Mouse (Mus musculus): ENCODE data around the gene Sall4. TPM values are rescaled to one million over a fixed set of nuclear protein-coding genes. Genes with fewer than 3 reads are reported as not detected.
A peak's percentile ranks its signal among the peaks of the same experiment; 100 is the strongest.

Gene Sall4
- polyA plus RNA-seq, 1 experiment from 2014 or later, result 3.1 TPM

DNA sequence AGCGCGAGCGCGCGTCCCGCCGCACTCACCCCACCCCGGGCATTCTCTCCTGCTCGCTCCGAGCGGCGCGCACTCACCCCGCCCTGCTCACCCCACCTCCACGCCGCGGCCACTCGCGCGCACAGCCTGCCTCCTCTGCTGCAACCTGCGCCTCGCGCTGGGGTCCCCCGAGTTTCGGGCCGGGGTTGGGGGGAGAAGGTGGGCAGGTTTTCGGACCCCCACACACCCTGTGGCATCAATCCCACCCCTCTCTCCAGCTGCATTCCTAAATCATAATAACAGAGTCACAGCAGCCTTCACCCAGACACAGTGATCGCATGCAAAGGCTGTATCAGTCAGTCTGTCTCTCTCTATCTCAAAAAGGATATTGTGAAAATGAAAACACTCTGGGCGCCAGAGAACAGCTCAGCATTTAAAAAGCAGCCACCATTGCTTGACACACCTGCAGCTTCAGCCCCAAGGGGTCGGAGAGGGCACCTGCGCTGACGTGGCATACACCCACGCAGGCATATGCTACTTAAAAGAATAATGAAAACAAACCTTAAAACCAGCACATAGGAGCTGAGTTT is 25.6 kb downstream of the Sall4 start, which contains the start of gene Atp9a:
TSS of gene Atp9a (minus strand) at position 351 of the 569 bp plus-strand sequence.
- Histone ChIP-seq H3K9ac (replicated peaks) (peak within 1 kb of the TSS; percentile 68), H3K4me3 (ENCODE audit: low read depth, low read length) (peak within 1 kb of the TSS; percentile 66), H3K27ac (ENCODE audit: low read depth) (peak within 1 kb of the TSS; percentile 82), H3K36me3 (replicated peaks; ENCODE audit: insufficient read depth, low read length) (no peaks in the 10 kb centered on the region), H3K9me3 (ENCODE audit: low read length) (no peaks in the 10 kb centered on the region), H3K4me2 (ENCODE audit: low read depth, low read length) (peak within 1 kb of the TSS; percentile 74), H3K27me3 (ENCODE audit: insufficient read depth, low read length) (peaks cover 11% of the 10 kb centered on the region; the same call in 1 of the 2 replicates), H3K4me1 (ENCODE audit: insufficient read depth) (no peaks in the 10 kb centered on the region)
- TF ChIP-seq CTCF (IDR thresholded peaks at IDR 0.05; ENCODE audit: low read depth), result no peak
- no peak for TF ChIP-seq EP300 (IDR thresholded peaks at IDR 0.05; ENCODE audit: low read depth)
- peak; percentile 39 for ATAC-seq
- 15% methylated on average over 18 of the region's 33 CpGs for WGBS (ENCODE audit: insufficient replicate concordance)
- peak; percentile 55 for DNase-seq

DNA sequence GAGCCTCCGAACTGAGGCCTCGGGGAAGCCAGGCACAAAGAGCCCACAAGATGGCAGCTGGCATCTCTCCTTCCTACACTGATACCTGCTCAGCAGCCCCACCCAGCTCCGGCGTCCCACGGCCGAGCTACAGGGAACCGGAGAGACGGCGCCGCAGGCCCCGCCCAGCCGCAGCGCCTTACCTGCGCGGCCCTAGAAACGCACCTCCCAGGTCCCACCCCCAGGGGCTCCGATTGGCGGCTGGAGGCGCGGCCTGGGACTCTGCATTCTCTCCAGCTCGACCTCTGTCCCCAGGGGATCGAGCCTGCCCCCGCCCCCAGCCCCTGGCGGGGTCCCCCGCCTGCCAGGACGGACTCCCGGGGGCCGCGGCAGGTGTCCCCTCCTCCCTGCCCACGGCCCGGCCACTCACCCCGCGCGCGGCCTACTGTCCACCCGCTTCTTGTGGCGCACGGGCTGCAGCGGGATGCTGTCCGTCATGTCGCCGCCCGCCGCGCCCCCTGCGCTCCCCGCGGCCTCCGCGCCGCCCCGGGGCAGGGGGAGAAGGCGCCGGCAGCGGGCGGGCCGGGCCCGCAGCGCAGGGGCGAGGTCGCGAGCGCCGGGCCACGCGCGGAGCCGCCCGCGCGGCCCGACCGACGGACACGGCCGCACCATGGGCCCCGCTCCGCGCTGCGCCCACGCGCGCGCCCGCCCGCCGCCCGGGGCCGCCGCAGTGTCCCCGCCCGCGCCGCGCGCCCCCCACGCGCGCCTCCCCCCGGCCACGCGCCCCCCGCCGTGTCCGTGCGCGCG is 26.3 kb downstream of the Sall4 start:
- Histone ChIP-seq H3K4me3 (ENCODE audit: low read depth, low read length) (peak overlapping the region; percentile 66), H3K4me1 (ENCODE audit: insufficient read depth) (no peaks in the 10 kb centered on the region), H3K4me2 (ENCODE audit: low read depth, low read length) (peak overlapping the region; percentile 74), H3K27me3 (ENCODE audit: insufficient read depth, low read length) (peaks cover 11% of the 10 kb centered on the region; the same call in 1 of the 2 replicates), H3K9me3 (ENCODE audit: low read length) (no peaks in the 10 kb centered on the region), H3K36me3 (replicated peaks; ENCODE audit: insufficient read depth, low read length) (no peaks in the 10 kb centered on the region), H3K9ac (replicated peaks) (peak overlapping the region; percentile 68), H3K27ac (ENCODE audit: low read depth) (peak overlapping the region; percentile 82)
- DNase-seq (peak; percentile 80), ATAC-seq (peak; percentile 94)
- TF ChIP-seq EP300 (IDR thresholded peaks at IDR 0.05; ENCODE audit: low read depth), result no peak
- peak; percentile 21; the same call in 1 of the 2 replicates for TF ChIP-seq CTCF (IDR thresholded peaks at IDR 0.05; ENCODE audit: low read depth)
- 0% methylated on average over 24 of the region's 108 CpGs for WGBS (ENCODE audit: insufficient replicate concordance)

DNA sequence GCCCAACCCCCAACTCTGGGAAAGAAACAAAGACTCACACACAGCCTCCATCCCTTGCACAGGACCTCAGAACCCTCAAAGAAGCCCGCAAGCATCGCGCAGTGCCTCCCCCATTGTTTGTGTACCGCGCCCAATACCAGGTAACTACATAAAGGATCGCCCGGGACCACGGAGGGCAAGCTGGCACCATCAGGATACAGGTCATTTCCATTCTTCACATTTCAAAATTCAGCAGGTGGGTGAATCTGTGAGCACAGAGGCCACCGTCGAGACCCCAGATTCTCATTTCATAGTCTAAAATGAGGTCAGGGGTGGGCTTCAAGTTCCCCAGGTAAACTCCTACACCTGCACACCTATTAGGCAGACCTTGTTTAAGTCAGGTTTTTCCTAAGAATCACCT is 27.2 kb downstream of the Sall4 start:
- DNase-seq (no peak), ATAC-seq (no peak)
- Histone ChIP-seq H3K9me3 (ENCODE audit: low read length) (no peaks in the 10 kb centered on the region), H3K4me1 (ENCODE audit: insufficient read depth) (no peaks in the 10 kb centered on the region), H3K36me3 (replicated peaks; ENCODE audit: insufficient read depth, low read length) (no peaks in the 10 kb centered on the region), H3K27me3 (ENCODE audit: insufficient read depth, low read length) (peaks cover 11% of the 10 kb centered on the region; the same call in 1 of the 2 replicates), H3K4me2 (ENCODE audit: low read depth, low read length) (peak overlapping the region; percentile 74; the same call in 1 of the 2 replicates), H3K9ac (replicated peaks) (no peak overlapping the region), H3K27ac (ENCODE audit: low read depth) (no peak overlapping the region), H3K4me3 (ENCODE audit: low read depth, low read length) (no peak overlapping the region)
- WGBS (ENCODE audit: insufficient replicate concordance), result 81% methylated on average over 10 of the region's 10 CpGs
- TF ChIP-seq CTCF (IDR thresholded peaks at IDR 0.05; ENCODE audit: low read depth) (no peak), EP300 (IDR thresholded peaks at IDR 0.05; ENCODE audit: low read depth) (no peak)

DNA sequence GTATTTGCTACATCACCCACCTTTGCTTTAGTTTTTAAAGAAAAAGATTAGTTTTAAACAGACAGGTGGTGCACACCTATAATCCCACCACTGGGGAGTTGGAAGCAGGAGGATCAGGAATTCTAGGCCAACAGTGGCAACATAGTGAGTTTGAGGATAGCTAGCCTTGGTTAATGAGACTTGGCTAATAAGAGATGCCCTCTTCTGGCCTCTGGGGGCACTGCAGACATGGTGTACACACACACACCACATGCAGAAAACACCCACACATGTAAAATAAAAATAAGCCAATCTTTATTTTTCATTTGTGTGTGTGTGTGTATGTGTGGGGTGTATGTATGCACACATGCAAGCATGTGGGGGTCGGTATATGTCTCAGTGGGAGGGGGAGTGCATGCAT is 28.9 kb downstream of the Sall4 start:
- H3K4me3 ChIP-seq (ENCODE audit: low read depth, low read length), result no peak overlapping the region

DNA sequence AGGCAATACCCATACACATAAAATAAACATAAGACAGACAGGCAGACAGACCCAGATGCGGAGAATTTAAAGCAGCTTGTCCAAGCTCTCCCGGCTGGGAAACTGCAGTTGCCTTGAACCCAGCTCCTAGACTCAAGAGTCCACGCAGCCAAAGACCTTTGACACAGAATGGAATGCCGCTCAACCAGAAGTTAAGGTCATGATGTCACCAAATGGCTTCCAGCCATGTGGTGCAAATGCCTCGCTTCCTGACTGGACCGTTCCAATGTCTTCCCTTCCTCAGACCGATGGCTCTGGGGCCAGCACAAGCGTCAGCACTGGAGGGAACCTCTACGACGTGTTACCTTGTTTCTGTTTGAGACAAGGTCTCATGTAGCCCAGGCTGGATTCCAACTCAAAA is 29.9 kb downstream of the Sall4 start:
- H3K9me3 ChIP-seq (ENCODE audit: low read length), result no peaks in the 10 kb centered on the region
- no peak overlapping the region for H3K4me2 ChIP-seq (ENCODE audit: low read depth, low read length)
- no peaks in the 10 kb centered on the region for H3K36me3 ChIP-seq (replicated peaks; ENCODE audit: insufficient read depth, low read length)
- no peak for DNase-seq
- peaks cover 11% of the 10 kb centered on the region; the same call in 1 of the 2 replicates for H3K27me3 ChIP-seq (ENCODE audit: insufficient read depth, low read length)
- H3K27ac ChIP-seq (ENCODE audit: low read depth), result no peak overlapping the region
- ATAC-seq, result no peak
- TF ChIP-seq EP300 (IDR thresholded peaks at IDR 0.05; ENCODE audit: low read depth), result no peak
- no peak for TF ChIP-seq CTCF (IDR thresholded peaks at IDR 0.05; ENCODE audit: low read depth)
- no peak overlapping the region for H3K9ac ChIP-seq (replicated peaks)
- no peaks in the 10 kb centered on the region for H3K4me1 ChIP-seq (ENCODE audit: insufficient read depth)
- H3K4me3 ChIP-seq (ENCODE audit: low read depth, low read length), result no peak overlapping the region
- WGBS (ENCODE audit: insufficient replicate concordance), result 70% methylated on average over 10 of the region's 10 CpGs

More for the DNA sequence above, 28.9 kb downstream of the Sall4 start:
- no peak overlapping the region for H3K4me2 ChIP-seq (ENCODE audit: low read depth, low read length)
- H3K27me3 ChIP-seq (ENCODE audit: insufficient read depth, low read length), result peaks cover 11% of the 10 kb centered on the region; the same call in 1 of the 2 replicates
- 76% methylated on average over 1 of the region's 1 CpGs for WGBS (ENCODE audit: insufficient replicate concordance)
- peak; percentile 14; the same call in 1 of the 2 replicates for TF ChIP-seq CTCF (IDR thresholded peaks at IDR 0.05; ENCODE audit: low read depth)
- TF ChIP-seq EP300 (IDR thresholded peaks at IDR 0.05; ENCODE audit: low read depth), result no peak
- ATAC-seq (no peak), DNase-seq (no peak)
- H3K4me1 ChIP-seq (ENCODE audit: insufficient read depth), result no peaks in the 10 kb centered on the region
- no peaks in the 10 kb centered on the region for H3K36me3 ChIP-seq (replicated peaks; ENCODE audit: insufficient read depth, low read length)
- no peak overlapping the region for H3K27ac ChIP-seq (ENCODE audit: low read depth)
- no peak overlapping the region for H3K9ac ChIP-seq (replicated peaks)
- no peaks in the 10 kb centered on the region for H3K9me3 ChIP-seq (ENCODE audit: low read length)

DNA sequence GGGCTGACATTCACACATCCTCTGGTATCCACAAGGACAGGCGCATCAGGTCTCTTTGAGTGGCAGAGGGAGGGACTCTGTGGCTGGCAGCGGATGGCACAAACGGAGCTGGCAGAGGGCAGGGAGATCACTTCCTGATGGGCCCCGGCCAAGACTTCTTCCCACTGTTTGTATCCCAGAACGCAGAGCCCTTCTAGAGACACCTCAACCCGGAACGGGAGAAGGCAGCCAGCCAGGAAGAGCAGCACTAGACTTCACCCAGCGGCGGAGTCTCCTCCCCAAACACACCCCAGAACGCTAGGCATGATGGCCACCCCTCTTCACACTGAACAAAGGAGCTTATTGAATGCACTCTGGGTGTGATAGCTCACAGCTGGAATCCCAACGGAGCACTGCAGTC is 33.7 kb downstream of the Sall4 start:
- DNase-seq, result no peak

More for the DNA sequence above, 33.7 kb downstream of the Sall4 start:
- no peak for ATAC-seq
- no peaks in the 10 kb centered on the region for H3K4me1 ChIP-seq (ENCODE audit: insufficient read depth)
- no peaks in the 10 kb centered on the region for H3K27me3 ChIP-seq (ENCODE audit: insufficient read depth, low read length)
- H3K4me2 ChIP-seq (ENCODE audit: low read depth, low read length), result no peak overlapping the region
- no peak overlapping the region for H3K9ac ChIP-seq (replicated peaks)
- TF ChIP-seq CTCF (IDR thresholded peaks at IDR 0.05; ENCODE audit: low read depth), result no peak
- WGBS (ENCODE audit: insufficient replicate concordance), result 58% methylated on average over 11 of the region's 11 CpGs
- H3K27ac ChIP-seq (ENCODE audit: low read depth), result no peak overlapping the region
- H3K9me3 ChIP-seq (ENCODE audit: low read length), result no peaks in the 10 kb centered on the region
- H3K36me3 ChIP-seq (replicated peaks; ENCODE audit: insufficient read depth, low read length), result no peaks in the 10 kb centered on the region
- H3K4me3 ChIP-seq (ENCODE audit: low read depth, low read length), result no peak overlapping the region

All from liver, postnatal 0 days (tissue).